Mouse (Mus musculus) limb, embryonic 11.5 days (tissue): ENCODE data around the gene Il25. TPM values are rescaled to one million over a fixed set of nuclear protein-coding genes. Genes with fewer than 3 reads are reported as not detected.

Experiments used
- ATAC-seq: fragments of 200-750 bp; cut with Nextera tagmentation; 2 replicates; pipeline ENCODE4 v1.8.0; 2017; ENCODE audit warnings: low read depth; ENCODE audit not compliant: insufficient number of reproducible peaks, low FRiP score, low TSS enrichment
- DNase-seq: peaks from one replicate; pipeline ENCODE4 v3.0.0-alpha.2; 2015; ENCODE audit warnings: low spot score
- H3K27ac ChIP-seq: fragments of 300-500 bp; sonication (generic); replicated peaks from 2 replicates; pipeline ENCODE4 v1.5.1; 2014; ENCODE audit warnings: low read depth, mild to moderate bottlenecking, low read length
- H3K27me3 ChIP-seq: fragments of 300-500 bp; sonication (generic); 2 replicates; pipeline ENCODE4 v1.6.1; 2014; ENCODE audit warnings: mild to moderate bottlenecking, low read length, mixed read lengths; ENCODE audit not compliant: control insufficient read depth, insufficient read depth
- H3K36me3 ChIP-seq: fragments of 300-500 bp; sonication (generic); 2 replicates; pipeline ENCODE4 v1.6.1; 2014; ENCODE audit warnings: mild to moderate bottlenecking, low read length, moderate library complexity, mixed read lengths; ENCODE audit not compliant: control insufficient read depth, insufficient read depth
- H3K4me1 ChIP-seq: fragments of 300-500 bp; sonication (generic); 2 replicates; pipeline ENCODE4 v1.6.1; 2014; ENCODE audit warnings: low read length, mixed read lengths; ENCODE audit not compliant: control insufficient read depth, insufficient read depth
- H3K4me2 ChIP-seq: fragments of 300-500 bp; sonication (generic); 2 replicates; pipeline ENCODE4 v1.6.1; 2014; ENCODE audit warnings: low read depth, mild to moderate bottlenecking, moderate library complexity; ENCODE audit not compliant: severe bottlenecking
- H3K4me3 ChIP-seq: fragments of 300-500 bp; sonication (generic); 2 replicates; pipeline ENCODE4 v1.5.1; 2014; ENCODE audit warnings: low read depth, low read length
- H3K9ac ChIP-seq: fragments of 300-500 bp; sonication (generic); 2 replicates; pipeline ENCODE4 v1.6.1; 2014; ENCODE audit warnings: mild to moderate bottlenecking, low read length
- H3K9me3 ChIP-seq: fragments of 300-500 bp; sonication (generic); 2 replicates; pipeline ENCODE4 v1.6.1; 2016; ENCODE audit warnings: low read length; ENCODE audit not compliant: control insufficient read depth
- WGBS: fragments of 180-500 bp; shearing (Covaris S2); extraction: QIAGEN DNeasy Blood & Tissue Kit; methylation state at CpG from one replicate; pipeline ENCODE4 v1.1.7; 2014; 5-methylcytosine and 5-hydroxymethylcytosine counted together
- polyA plus RNA-seq: library from polyadenylated mRNA; unstranded; fragments of >200 nt; fragmentation: Nextera tagmentation; extraction: Ambion mirVana; gene quantifications from 2 replicates; pipeline ENCODE4 v1.2.1, GENCODE M21; 2014

Gene Il25
- polyA plus RNA-seq = not detected in 2 replicates

DNA sequence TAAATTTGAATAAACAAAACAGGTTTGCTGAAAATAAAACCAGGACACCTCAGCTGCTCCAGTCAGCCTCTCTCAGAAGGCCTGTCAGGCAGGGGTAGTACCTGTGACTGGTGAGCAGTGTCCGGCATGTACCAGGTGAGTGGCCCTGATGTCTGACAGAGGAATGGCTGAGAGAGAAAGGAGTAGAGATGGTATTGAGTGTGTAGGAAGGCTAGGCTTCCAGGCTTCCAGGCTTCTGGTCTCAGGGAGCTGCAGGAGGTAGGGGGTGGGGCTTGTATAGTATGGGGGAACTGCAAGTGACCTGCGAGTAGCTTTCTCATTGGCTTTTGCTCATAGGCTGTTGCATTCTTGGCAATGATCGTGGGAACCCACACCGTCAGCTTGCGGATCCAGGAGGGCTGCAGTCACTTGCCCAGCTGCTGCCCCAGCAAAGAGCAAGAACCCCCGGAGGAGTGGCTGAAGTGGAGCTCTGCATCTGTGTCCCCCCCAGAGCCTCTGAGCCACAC lies at the start of gene Il25:
Gene Il25, plus strand, starts transcription at position 51 of the 506 bp plus-strand sequence.
- no peak within 1 kb of the TSS for H3K27ac ChIP-seq

DNA sequence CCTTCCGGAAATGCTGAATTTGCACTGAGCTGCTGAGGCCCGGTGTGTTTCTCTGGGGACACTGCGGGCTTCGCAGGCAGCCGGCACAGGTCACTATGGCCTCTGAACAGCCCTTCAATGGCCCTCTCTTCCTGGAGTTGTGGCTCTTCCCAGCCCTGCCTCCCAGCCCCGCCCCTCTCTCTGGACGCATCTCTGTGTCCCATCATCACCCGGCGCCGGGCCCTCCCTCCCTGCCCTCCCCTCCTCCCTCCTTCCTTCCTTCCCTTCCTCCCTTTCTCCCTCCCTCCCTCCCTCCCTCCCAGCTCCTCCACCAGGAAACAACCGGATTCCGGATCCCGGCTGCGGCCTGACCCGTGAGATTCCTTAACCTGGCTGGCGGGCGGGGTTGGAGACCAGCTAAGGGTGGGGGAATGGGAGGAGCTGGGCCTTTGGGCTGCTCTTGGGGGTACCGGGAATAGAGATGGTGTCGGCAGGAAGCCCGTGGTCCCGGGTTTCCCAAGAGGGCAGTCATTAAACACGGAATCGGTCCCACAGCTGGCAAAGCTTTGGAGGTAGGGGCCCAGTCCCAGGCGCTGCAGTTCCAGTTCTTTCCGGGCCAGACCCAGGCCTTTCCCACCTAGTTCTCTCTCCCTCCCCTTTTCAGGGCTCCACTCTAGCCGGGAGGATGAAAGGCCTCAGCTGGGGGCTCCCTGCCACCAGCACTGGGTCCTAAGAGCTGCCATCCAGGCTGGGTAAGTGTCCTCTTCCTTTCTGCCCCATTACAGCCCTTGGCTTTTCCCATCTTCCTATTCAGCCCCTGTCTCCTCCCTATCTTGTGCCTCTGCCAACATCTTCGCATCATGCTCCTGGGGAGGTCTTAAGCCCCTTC lies 49.1 kb upstream of the Il25 start, which contains the start of the genes Bcl2l2 and Gm20521:
Gene Bcl2l2, plus strand, starts transcription at position 224 of the 868 bp plus-strand sequence.
Gene Gm20521, plus strand, starts transcription at position 288 of the 868 bp plus-strand sequence.
- ATAC-seq (peak; percentile 81), DNase-seq (peak; percentile 83)
- Histone ChIP-seq H3K9ac (peak within 1 kb of the TSS; percentile 53), H3K27me3 (no peaks in the 10 kb centered on the region; the same call in 1 of the 2 replicates), H3K27ac (peak within 1 kb of the TSS; percentile 72), H3K4me1 (peaks cover 9% of the 10 kb centered on the region), H3K9me3 (no peaks in the 10 kb centered on the region), H3K36me3 (no peaks in the 10 kb centered on the region), H3K4me2 (peak within 1 kb of the TSS; percentile 66), H3K4me3 (peak within 1 kb of the TSS; percentile 38)
- WGBS = 1% methylated on average over 27 of the region's 27 CpGs

More for the DNA sequence above, at the start of gene Il25:
- Histone ChIP-seq H3K4me3 (no peak within 1 kb of the TSS), H3K4me1 (peaks cover 5% of the 10 kb centered on the region; the same call in 1 of the 2 replicates), H3K9me3 (no peaks in the 10 kb centered on the region), H3K9ac (no peak within 1 kb of the TSS), H3K4me2 (no peak within 1 kb of the TSS), H3K27me3 (no peaks in the 10 kb centered on the region), H3K36me3 (no peaks in the 10 kb centered on the region)
- ATAC-seq (no peak), DNase-seq (no peak)
- WGBS = 29% methylated on average over 6 of the region's 6 CpGs

- Histone ChIP-seq H3K4me3 (peak overlapping the region; percentile 38), H3K27ac (peak overlapping the region; percentile 72), H3K9ac (peak overlapping the region; percentile 53), H3K27me3 (no peaks in the 10 kb centered on the region), H3K4me2 (peak overlapping the region; percentile 66), H3K4me1 (peaks cover 9% of the 10 kb centered on the region), H3K9me3 (no peaks in the 10 kb centered on the region), H3K36me3 (no peaks in the 10 kb centered on the region)
- 19% methylated on average over 21 of the region's 21 CpGs for WGBS
- ATAC-seq = 0 out of 2 replicates have a peak, but pooled peaks have one; percentile 4
- no peak for DNase-seq
Observed at GRCm38 (mm10) chr14:54884022-54884712, 48.3 kb upstream of the Il25 start.

- H3K9me3 ChIP-seq = no peaks in the 10 kb centered on the region
- no peak for DNase-seq
- H3K4me2 ChIP-seq = no peak overlapping the region
- H3K9ac ChIP-seq = no peak overlapping the region
- no peak for ATAC-seq
- no peaks in the 10 kb centered on the region for H3K27me3 ChIP-seq
- peaks cover 9% of the 10 kb centered on the region for H3K4me1 ChIP-seq
- no peak overlapping the region for H3K4me3 ChIP-seq
- no peak overlapping the region for H3K27ac ChIP-seq
- WGBS = 93% methylated on average over 11 of the region's 11 CpGs
- no peaks in the 10 kb centered on the region for H3K36me3 ChIP-seq
Observed at GRCm38 (mm10) chr14:54885309-54885708, 47.2 kb upstream of the Il25 start.

DNA sequence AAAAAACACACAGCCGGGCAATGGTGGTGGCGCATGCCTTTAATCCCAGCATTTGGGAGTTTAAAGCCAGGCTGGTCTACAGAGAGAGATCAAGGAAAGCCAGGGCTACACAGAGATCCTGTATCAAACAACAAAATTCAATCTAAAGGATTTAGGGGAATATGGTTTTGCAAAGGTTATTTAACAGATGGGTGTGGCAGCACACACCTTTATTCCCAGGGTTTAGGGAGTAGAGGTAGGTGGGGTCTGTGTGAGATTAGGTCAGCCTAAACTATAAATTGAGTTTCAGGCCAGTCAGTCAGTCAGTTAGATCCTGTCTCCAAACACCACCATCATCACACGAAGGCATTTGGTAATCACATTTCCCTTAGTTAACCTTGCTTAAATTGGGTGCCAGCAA lies 40.3 kb upstream of the Il25 start, which contains the start of gene Pabpn1:
Gene Pabpn1, plus strand, starts transcription at position 301 of the 400 bp plus-strand sequence.
- Histone ChIP-seq H3K27ac (no peak within 1 kb of the TSS), H3K4me2 (peak within 1 kb of the TSS; percentile 24; the same call in 1 of the 2 replicates), H3K36me3 (peaks cover 12% of the 10 kb centered on the region), H3K9ac (no peak within 1 kb of the TSS), H3K4me3 (peak within 1 kb of the TSS; percentile 97), H3K9me3 (no peaks in the 10 kb centered on the region), H3K27me3 (no peaks in the 10 kb centered on the region), H3K4me1 (peaks cover 3% of the 10 kb centered on the region)
- ATAC-seq = no peak
- WGBS = 92% methylated on average over 3 of the region's 3 CpGs
- no peak for DNase-seq

- Histone ChIP-seq H3K27me3 (no peaks in the 10 kb centered on the region), H3K36me3 (peaks cover 18% of the 10 kb centered on the region), H3K9me3 (no peaks in the 10 kb centered on the region), H3K4me1 (peaks cover 3% of the 10 kb centered on the region), H3K27ac (peak overlapping the region; percentile 91; the same call in 1 of the 2 replicates), H3K4me2 (peak overlapping the region; percentile 24; the same call in 1 of the 2 replicates), H3K9ac (peak overlapping the region; percentile 99), H3K4me3 (peak overlapping the region; percentile 97)
- WGBS = under 1% methylated on average over 38 of the region's 38 CpGs
- DNase-seq = peak; percentile 96
- peak; percentile 99 for ATAC-seq
Observed at GRCm38 (mm10) chr14:54893651-54894181, 38.8 kb upstream of the Il25 start.

- no peaks in the 10 kb centered on the region for H3K9me3 ChIP-seq
- ATAC-seq (peak; percentile 27), DNase-seq (peak; percentile 72)
- peaks cover 18% of the 10 kb centered on the region for H3K36me3 ChIP-seq
- WGBS = under 1% methylated on average over 52 of the region's 54 CpGs
- peak overlapping the region; percentile 97 for H3K4me3 ChIP-seq
- H3K4me1 ChIP-seq = peaks cover 3% of the 10 kb centered on the region
- no peaks in the 10 kb centered on the region for H3K27me3 ChIP-seq
- H3K9ac ChIP-seq = peak overlapping the region; percentile 99
- peak overlapping the region; percentile 70 for H3K4me2 ChIP-seq
- peak overlapping the region; percentile 91 for H3K27ac ChIP-seq
Observed at GRCm38 (mm10) chr14:54894296-54895151, 38.0 kb upstream of the Il25 start.
